Mouse (Mus musculus) midbrain, embryonic 16.5 days (tissue): ENCODE measurements around the gene Ifitm6. TPM values are rescaled to one million over a fixed set of nuclear protein-coding genes. Genes with fewer than 3 reads are reported as not detected.

Experiments
- ATAC-seq: fragments of 200-750 bp; cut with Nextera tagmentation; 2 replicates; pipeline ENCODE4 v1.8.0; 2017; ENCODE audit warnings: moderate TSS enrichment
- H3K27ac ChIP-seq: fragments of 300-500 bp; sonication (generic); 2 replicates; pipeline ENCODE4 v1.5.1; 2014; ENCODE audit warnings: mild to moderate bottlenecking, low read length, mixed read lengths
- H3K27me3 ChIP-seq: fragments of 300-500 bp; sonication (generic); 2 replicates; pipeline ENCODE4 v1.6.1; 2014; ENCODE audit warnings: low read depth, low read length, mixed read lengths; ENCODE audit not compliant: control insufficient read depth, insufficient read depth
- H3K36me3 ChIP-seq: fragments of 300-500 bp; sonication (generic); 2 replicates; pipeline ENCODE4 v1.6.1; 2014; ENCODE audit warnings: mild to moderate bottlenecking, low read length, moderate library complexity, mixed read lengths; ENCODE audit not compliant: control insufficient read depth, insufficient read depth
- H3K4me1 ChIP-seq: fragments of 300-500 bp; sonication (generic); 2 replicates; pipeline ENCODE4 v1.6.1; 2014; ENCODE audit warnings: mild to moderate bottlenecking, low read length, mixed read lengths; ENCODE audit not compliant: control insufficient read depth, insufficient read depth
- H3K4me2 ChIP-seq: fragments of 300-500 bp; sonication (generic); 2 replicates; pipeline ENCODE4 v1.6.1; 2014; ENCODE audit warnings: mild to moderate bottlenecking, low read length, mixed read lengths
- H3K4me3 ChIP-seq: fragments of 300-500 bp; sonication (generic); 2 replicates; pipeline ENCODE4 v1.5.1; 2014; ENCODE audit warnings: low read depth, mild to moderate bottlenecking, low read length, moderate library complexity, mixed read lengths
- H3K9ac ChIP-seq: fragments of 300-500 bp; sonication (generic); 2 replicates; pipeline ENCODE4 v1.6.1; 2014; ENCODE audit warnings: low read depth, low read length, mixed read lengths
- H3K9me3 ChIP-seq: fragments of 300-500 bp; sonication (generic); replicated peaks from 2 replicates; pipeline ENCODE4 v1.6.1; 2014; ENCODE audit warnings: mild to moderate bottlenecking, low read length, mixed read lengths; ENCODE audit not compliant: control insufficient read depth, poor library complexity, severe bottlenecking
- WGBS: fragments of 180-500 bp; shearing (Covaris S2); extraction: QIAGEN DNeasy Blood & Tissue Kit; methylation state at CpG from one replicate; pipeline ENCODE4 v1.1.7; 2014; 5-methylcytosine and 5-hydroxymethylcytosine counted together
- polyA plus RNA-seq: library from polyadenylated mRNA; unstranded; fragments of >200 nt; fragmentation: Nextera tagmentation; extraction: Ambion mirVana; gene quantifications from 2 replicates; pipeline ENCODE4 v1.2.1, GENCODE M21; 2015

The Ifitm6 gene
- polyA plus RNA-seq, 1 experiment from 2014 or later, result 0.69 TPM

DNA sequence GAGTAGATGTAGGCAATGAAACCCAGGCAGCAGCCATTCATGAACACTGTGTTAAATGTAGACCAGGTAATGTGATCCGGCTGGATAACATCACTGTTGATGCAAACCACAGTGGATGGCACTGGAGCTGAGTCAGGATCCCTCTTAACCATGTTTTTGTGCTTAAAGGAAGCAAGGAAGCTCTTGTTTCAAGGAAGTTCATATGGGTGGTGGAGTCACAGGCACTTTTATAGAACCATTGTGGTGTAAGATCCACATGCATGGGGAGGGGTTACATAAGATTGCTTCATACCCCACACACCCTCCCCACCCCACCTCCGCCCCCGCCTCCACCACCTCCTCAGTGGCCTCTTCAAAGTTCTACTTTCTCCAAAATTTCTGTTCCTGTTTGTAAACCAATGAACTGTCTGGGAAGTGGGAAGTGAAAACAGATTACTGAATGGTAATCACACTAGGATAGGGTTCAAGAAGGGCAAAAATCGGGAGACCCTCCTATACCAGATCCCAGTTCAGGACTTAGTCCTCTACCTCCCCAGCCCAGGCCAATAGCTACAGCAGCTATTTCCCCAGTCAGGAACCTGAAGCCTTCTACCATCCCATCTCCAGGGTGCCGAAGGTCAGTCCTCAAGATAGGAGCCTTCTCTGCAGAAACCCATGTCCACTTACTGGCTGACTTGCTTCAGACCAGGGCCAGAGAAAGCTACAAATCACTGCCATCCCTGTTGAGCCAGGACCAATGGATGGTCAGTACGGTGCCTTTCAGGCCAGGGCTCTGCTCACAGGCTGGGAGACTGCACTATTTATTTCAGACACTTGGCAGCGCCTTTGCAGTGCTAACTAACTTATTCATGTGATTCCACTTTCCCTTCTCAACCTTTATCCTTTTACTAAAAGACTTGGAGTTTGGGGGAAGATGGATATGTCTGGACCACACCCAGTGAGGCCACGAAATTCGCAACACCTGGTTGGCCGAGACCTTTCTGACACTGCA is 722 bp downstream of the Ifitm6 start:
- no peak overlapping the region for H3K27ac ChIP-seq
- no peaks in the 10 kb centered on the region for H3K4me1 ChIP-seq
- WGBS, result 85% methylated on average over 10 of the region's 10 CpGs
- no peak for ATAC-seq
- no peaks in the 10 kb centered on the region for H3K9me3 ChIP-seq
- H3K36me3 ChIP-seq, result no peaks in the 10 kb centered on the region
- no peak overlapping the region for H3K4me2 ChIP-seq
- no peak overlapping the region for H3K9ac ChIP-seq
- H3K4me3 ChIP-seq, result no peak overlapping the region
- no peaks in the 10 kb centered on the region for H3K27me3 ChIP-seq

DNA sequence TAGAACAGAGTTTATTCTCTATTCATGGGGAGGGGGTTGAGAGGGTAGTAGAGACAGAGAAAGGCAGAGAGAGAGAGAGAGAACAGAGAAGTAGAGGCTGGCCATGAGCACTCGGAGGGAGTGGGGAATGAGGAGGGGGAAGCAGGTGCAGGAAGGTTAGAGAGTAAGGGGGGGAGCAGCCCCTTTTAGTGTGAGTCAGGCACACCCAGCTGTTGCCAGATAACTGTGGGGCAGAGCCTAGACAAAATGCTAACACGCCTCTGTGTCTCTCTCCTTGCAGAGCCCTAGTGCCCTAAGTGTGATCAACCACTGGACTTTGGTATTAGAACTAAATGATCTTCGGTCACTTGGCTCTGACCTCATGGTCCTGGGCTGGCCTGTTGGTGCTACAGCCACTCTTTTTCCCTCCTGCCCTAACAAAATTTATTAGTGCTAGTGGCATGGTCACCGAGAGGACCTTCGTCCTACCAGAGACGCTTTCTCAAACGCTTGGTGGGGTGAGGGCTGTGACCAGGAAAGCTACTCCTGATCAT is 6.4 kb downstream of the Ifitm6 start:
- H3K36me3 ChIP-seq, result no peaks in the 10 kb centered on the region
- no peak overlapping the region for H3K9ac ChIP-seq
- H3K4me1 ChIP-seq, result no peaks in the 10 kb centered on the region
- no peak for ATAC-seq
- H3K4me3 ChIP-seq, result no peak overlapping the region
- no peaks in the 10 kb centered on the region for H3K9me3 ChIP-seq
- H3K27me3 ChIP-seq, result no peaks in the 10 kb centered on the region
- no peak overlapping the region for H3K4me2 ChIP-seq
- 88% methylated on average over 7 of the region's 7 CpGs for WGBS
- H3K27ac ChIP-seq, result no peak overlapping the region

DNA sequence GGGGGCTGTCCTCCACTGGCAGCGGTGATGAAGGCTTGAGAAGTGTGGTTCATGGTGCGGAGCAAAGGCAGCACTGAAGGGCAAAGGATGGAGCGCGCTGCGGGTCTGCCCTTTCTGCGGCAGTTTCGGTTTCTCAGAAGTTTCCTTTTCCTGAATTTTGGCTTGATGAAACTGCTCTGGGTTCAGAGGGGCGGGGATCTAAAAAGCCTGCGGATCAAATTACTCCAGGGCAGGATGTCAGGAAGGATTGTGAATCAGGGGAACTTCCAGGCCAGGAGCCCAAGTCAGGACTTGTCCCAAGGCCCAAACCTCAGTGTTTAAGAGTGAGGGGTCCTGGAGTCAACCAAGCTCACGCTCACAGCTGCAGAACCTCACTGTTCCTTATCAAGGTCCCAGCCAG is 7.1 kb downstream of the Ifitm6 start, which contains the start of gene Ifitm3:
TSS of gene Ifitm3 (minus strand) at position 178 of the 400 bp plus-strand sequence.
- Histone ChIP-seq H3K9me3 (no peaks in the 10 kb centered on the region), H3K4me3 (no peak within 1 kb of the TSS), H3K36me3 (no peaks in the 10 kb centered on the region), H3K27ac (no peak within 1 kb of the TSS), H3K4me2 (peak within 1 kb of the TSS; percentile 7; the same call in 1 of the 2 replicates), H3K9ac (no peak within 1 kb of the TSS), H3K4me1 (no peaks in the 10 kb centered on the region), H3K27me3 (no peaks in the 10 kb centered on the region)
- 32% methylated on average over 10 of the region's 10 CpGs for WGBS
- no peak for ATAC-seq

DNA sequence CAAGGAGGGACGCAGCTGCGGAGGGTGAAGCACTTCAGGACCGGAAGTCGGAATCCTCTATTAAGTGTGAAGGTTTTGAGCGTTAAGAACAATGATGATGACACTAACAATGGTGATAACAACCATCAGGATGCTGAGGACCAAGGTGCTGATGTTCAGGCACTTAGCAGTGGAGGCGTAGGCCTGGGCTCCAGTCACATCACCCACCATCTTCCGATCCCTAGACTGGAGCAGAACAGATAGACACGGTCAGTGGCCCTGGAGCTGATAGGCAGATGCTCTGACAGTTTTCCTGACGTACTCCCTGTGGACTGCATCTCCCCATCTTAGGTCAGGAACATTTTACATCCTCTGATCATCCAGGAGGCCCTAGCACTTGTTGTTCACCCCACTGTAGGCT is 8.1 kb downstream of the Ifitm6 start:
- H3K9ac ChIP-seq, result no peak overlapping the region
- WGBS, result 91% methylated on average over 9 of the region's 9 CpGs
- H3K4me2 ChIP-seq, result no peak overlapping the region
- no peaks in the 10 kb centered on the region for H3K27me3 ChIP-seq
- H3K4me1 ChIP-seq, result no peaks in the 10 kb centered on the region
- no peak overlapping the region for H3K4me3 ChIP-seq
- no peak overlapping the region for H3K27ac ChIP-seq
- no peak for ATAC-seq
- H3K9me3 ChIP-seq, result no peaks in the 10 kb centered on the region
- H3K36me3 ChIP-seq, result no peaks in the 10 kb centered on the region

DNA sequence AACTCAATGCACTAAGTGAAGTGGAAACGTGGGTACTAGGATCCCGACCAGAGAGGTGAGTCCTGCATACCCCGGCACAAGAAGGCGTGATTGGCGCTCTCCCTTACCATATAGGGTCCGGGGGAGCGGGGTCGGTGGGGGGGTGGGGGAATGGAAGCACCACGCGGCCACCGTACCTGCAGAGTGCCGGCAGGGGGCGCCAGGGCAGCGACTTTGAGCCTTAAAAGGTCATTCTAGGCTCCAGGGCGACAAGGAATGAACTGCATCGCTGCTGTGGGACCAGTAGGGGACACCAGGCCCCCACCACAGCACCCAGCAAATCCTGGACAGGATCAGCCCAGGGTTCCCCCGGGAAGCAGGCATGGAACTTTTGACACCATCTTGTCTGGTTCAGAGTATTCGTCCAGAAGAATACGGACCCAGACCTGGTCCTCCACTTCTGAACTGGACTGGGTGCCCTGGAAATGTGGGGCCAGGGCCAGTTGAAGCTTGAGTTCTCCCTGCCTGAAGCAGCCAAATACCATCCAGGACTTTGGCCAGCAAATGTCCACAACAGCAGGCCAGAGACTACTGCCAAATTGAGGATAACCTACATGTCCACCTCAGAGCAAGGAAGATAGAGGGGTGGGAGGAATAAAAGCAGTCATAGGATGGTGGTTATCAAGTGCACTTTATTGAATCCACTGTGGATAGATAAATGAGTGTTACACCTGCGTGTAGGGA is 8.6 kb downstream of the Ifitm6 start:
- H3K27ac ChIP-seq, result no peak overlapping the region
- H3K4me1 ChIP-seq, result no peaks in the 10 kb centered on the region
- ATAC-seq, result no peak
- no peaks in the 10 kb centered on the region for H3K9me3 ChIP-seq
- 7% methylated on average over 20 of the region's 20 CpGs for whole genome bisulfite sequencing
- no peak overlapping the region for H3K4me3 ChIP-seq
- no peak overlapping the region for H3K9ac ChIP-seq
- H3K36me3 ChIP-seq, result no peaks in the 10 kb centered on the region
- H3K27me3 ChIP-seq, result no peaks in the 10 kb centered on the region
- no peak overlapping the region for H3K4me2 ChIP-seq

DNA sequence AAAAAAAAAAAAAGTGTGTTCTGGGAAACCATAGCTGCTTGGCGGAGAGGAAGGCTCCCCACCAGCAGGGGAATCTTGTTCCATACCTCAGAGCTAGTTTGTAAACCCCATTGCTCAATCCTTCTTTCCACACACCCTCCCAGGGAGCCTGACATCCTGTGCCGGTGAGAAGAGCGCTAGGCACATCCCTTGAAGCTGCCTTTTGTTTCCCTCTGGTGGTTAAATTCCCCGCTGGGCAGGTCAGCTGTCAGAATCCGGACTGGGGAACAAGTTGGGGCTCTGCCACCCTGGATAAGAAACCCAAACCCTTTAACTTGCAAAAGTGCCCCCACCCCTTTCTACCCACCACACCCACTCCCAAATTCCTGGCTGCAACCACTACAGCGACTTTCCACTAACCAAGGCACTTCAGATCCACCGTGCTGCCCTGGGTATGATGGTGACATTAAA is 9.4 kb downstream of the Ifitm6 start:
- no peak overlapping the region for H3K4me3 ChIP-seq
- H3K27ac ChIP-seq, result no peak overlapping the region
- H3K9me3 ChIP-seq, result no peaks in the 10 kb centered on the region
- no peaks in the 10 kb centered on the region for H3K27me3 ChIP-seq
- WGBS, result 7% methylated on average over 7 of the region's 7 CpGs
- H3K9ac ChIP-seq, result no peak overlapping the region
- no peak overlapping the region for H3K4me2 ChIP-seq
- no peak for ATAC-seq
- no peaks in the 10 kb centered on the region for H3K4me1 ChIP-seq
- H3K36me3 ChIP-seq, result no peaks in the 10 kb centered on the region

DNA sequence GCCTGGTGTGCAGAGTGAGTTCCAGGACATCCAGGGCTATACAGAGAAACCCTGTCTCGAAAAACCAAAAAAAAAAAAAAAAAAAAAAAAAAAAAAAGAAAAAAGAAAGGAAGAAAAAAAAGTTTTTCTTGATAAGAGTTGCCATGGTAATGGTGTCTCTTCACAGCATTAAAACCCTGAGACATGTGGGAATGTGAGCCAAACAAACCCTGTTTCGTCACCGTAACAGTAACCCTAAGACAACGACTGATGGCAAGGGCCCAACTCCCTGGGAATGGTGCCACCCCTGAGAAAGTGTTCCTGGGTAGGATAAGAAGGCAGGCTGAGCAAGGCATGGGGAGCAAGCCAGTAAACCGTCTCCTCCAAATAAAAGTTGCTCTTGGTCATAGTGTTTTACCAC is 10.8 kb downstream of the Ifitm6 start:
- no peak overlapping the region for H3K27ac ChIP-seq
- no peak overlapping the region for H3K4me2 ChIP-seq
- no peaks in the 10 kb centered on the region for H3K36me3 ChIP-seq
- H3K9ac ChIP-seq, result no peak overlapping the region
- H3K4me3 ChIP-seq, result no peak overlapping the region
- H3K9me3 ChIP-seq, result no peaks in the 10 kb centered on the region
- no peaks in the 10 kb centered on the region for H3K4me1 ChIP-seq
- no peak for ATAC-seq
- H3K27me3 ChIP-seq, result no peaks in the 10 kb centered on the region
- 77% methylated on average over 4 of the region's 5 CpGs for WGBS

DNA sequence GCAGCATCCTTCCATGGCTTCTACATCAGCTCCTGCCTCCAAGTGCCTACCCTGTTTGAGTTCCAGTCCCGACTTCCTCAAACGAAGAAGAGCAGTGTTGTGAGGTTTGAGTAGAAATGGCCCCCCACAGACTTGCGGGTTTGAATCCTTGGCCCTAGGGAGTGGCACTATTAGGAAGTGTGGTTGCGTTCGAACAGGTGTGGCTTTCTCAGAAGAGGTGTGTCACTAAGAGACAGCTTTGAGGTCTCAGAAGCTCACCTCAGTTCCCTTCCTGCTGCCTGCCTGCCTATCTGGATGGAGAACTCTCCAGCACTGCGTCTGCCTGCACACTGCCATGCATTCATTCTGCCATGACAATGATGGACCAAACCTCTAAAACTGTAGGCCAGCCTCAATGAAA is 11.3 kb downstream of the Ifitm6 start:
- no peak for ATAC-seq
- Histone ChIP-seq H3K9ac (no peak overlapping the region), H3K9me3 (no peaks in the 10 kb centered on the region), H3K4me2 (no peak overlapping the region), H3K27me3 (no peaks in the 10 kb centered on the region), H3K27ac (no peak overlapping the region), H3K4me3 (no peak overlapping the region), H3K36me3 (no peaks in the 10 kb centered on the region), H3K4me1 (no peaks in the 10 kb centered on the region)
- 96% methylated on average over 6 of the region's 6 CpGs for WGBS
